Mouse (Mus musculus): ENCODE measurements around the gene Tbxas1.

Tbxas1 gene

DNA sequence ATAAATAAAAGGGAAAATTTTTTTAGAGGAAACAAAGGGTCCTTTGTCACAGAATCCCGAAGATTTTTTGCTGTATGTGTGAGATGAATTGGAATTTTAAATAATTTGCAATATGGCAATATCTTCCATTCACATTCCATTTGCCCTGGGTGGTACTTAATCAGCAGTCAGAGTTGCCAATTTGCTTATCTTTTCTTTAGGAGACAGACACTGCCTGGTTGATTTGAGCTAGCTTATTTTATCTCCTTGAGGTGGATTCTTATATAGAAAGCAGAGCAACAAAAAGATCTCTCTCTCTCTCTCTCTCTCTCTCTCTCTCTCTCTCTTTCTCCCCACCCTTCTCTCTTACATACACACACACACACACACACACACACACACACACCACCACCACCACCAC, 9.9 kb downstream of the Tbxas1 start:
- Histone ChIP-seq H3K4me3 (replicated peaks; ENCODE audit: low read length) (no peak overlapping the region), H3K4me1 (replicated peaks; ENCODE audit: low read depth, low read length) (no peaks in the 10 kb centered on the region), H3K9me3 (ENCODE audit: low read length) (no peaks in the 10 kb centered on the region), H3K36me3 (ENCODE audit: insufficient read depth, low read length) (no peaks in the 10 kb centered on the region), H3K27me3 (ENCODE audit: insufficient read depth, low read length) (peaks cover 34% of the 10 kb centered on the region)
- TF ChIP-seq POU5F1 (IDR thresholded peaks at IDR 0.05; ENCODE audit: borderline replicate concordance, low read length) (no peak), CTCF (conservative IDR thresholded peaks at IDR 0.05; ENCODE audit: low read length) (no peak), NANOG (IDR thresholded peaks at IDR 0.05; ENCODE audit: borderline replicate concordance, low read length) (no peak)

DNA sequence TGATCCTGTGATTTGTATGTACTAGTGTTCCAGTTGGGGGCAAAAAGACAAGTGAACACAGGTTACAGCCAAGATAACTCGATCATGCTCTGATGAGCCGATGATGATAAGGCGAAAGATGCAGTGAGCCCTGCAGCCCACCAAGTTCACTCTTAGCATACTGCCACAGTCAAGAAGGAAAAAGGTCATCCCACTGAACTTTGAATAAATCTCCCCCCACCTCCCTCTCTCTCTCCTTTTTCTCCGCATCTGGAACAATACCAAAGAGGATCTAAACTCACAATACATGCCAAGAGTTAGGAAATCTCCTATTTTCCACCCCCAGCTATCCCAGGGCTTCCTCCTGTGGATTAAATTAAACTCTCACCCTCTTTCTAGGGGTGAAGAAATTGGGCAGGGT, 12.2 kb downstream of the Tbxas1 start:
- H3K4me1 ChIP-seq (replicated peaks; ENCODE audit: low read depth, low read length), result no peaks in the 10 kb centered on the region
- no peak overlapping the region for H3K4me3 ChIP-seq (replicated peaks; ENCODE audit: low read length)
- TF ChIP-seq POU5F1 (IDR thresholded peaks at IDR 0.05; ENCODE audit: borderline replicate concordance, low read length) (no peak), NANOG (IDR thresholded peaks at IDR 0.05; ENCODE audit: borderline replicate concordance, low read length) (no peak), CTCF (conservative IDR thresholded peaks at IDR 0.05; ENCODE audit: low read length) (no peak)
- H3K9me3 ChIP-seq (ENCODE audit: low read length), result no peaks in the 10 kb centered on the region
- H3K36me3 ChIP-seq (ENCODE audit: insufficient read depth, low read length), result no peaks in the 10 kb centered on the region
- peaks cover 19% of the 10 kb centered on the region for H3K27me3 ChIP-seq (ENCODE audit: insufficient read depth, low read length)

DNA sequence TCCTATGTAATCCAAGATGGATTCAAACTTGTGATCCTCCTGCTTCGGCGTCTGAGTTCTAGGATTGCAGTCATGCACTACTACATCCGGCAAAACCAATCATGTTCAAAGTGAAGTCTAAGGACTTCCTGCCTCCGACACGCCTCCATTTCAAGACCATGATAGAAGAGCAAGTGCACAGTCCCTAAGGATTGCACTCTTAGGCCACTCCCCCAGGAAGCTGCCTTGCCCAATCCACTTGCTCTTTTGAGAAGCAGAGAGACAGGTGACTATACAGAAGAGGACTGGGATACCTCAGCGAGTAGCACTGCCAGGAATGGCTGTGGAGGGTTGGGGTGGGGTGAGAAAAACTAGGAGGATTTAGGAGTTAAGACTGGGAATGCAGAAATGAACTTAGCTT, 14.0 kb downstream of the Tbxas1 start:
- Histone ChIP-seq H3K4me3 (replicated peaks; ENCODE audit: low read length) (no peak overlapping the region), H3K4me1 (replicated peaks; ENCODE audit: low read depth, low read length) (no peaks in the 10 kb centered on the region), H3K9me3 (ENCODE audit: low read length) (no peaks in the 10 kb centered on the region), H3K36me3 (ENCODE audit: insufficient read depth, low read length) (no peaks in the 10 kb centered on the region), H3K27me3 (ENCODE audit: insufficient read depth, low read length) (peaks cover 7% of the 10 kb centered on the region)
- TF ChIP-seq POU5F1 (IDR thresholded peaks at IDR 0.05; ENCODE audit: borderline replicate concordance, low read length) (no peak), CTCF (conservative IDR thresholded peaks at IDR 0.05; ENCODE audit: low read length) (no peak), NANOG (IDR thresholded peaks at IDR 0.05; ENCODE audit: borderline replicate concordance, low read length) (no peak)

DNA sequence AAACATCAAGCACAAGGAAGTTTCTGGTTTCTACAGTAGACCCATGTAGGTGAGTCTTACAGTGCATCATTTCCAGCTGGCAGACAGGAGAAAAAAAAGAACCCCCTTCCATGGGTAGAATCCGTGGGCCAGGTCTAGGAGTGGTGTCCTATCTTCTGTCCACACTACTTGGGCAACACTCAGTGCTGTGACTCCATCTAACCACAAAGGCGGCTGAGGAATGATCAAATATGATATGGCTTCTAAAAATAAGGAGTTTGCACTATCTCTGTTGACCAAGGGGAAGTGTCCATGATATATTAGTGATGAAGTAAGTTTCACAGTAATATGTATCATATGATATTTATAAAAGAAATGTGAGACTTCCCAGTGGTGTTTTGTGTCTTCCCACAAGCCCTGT, 16.8 kb downstream of the Tbxas1 start:
- H3K4me3 ChIP-seq (replicated peaks; ENCODE audit: low read length), result no peak overlapping the region
- no peaks in the 10 kb centered on the region for H3K9me3 ChIP-seq (ENCODE audit: low read length)
- H3K27me3 ChIP-seq (ENCODE audit: insufficient read depth, low read length), result no peaks in the 10 kb centered on the region
- H3K4me1 ChIP-seq (replicated peaks; ENCODE audit: low read depth, low read length), result peaks cover 1% of the 10 kb centered on the region
- H3K36me3 ChIP-seq (ENCODE audit: insufficient read depth, low read length), result no peaks in the 10 kb centered on the region
- TF ChIP-seq NANOG (IDR thresholded peaks at IDR 0.05; ENCODE audit: borderline replicate concordance, low read length) (no peak), POU5F1 (IDR thresholded peaks at IDR 0.05; ENCODE audit: borderline replicate concordance, low read length) (no peak), CTCF (conservative IDR thresholded peaks at IDR 0.05; ENCODE audit: low read length) (no peak)

DNA sequence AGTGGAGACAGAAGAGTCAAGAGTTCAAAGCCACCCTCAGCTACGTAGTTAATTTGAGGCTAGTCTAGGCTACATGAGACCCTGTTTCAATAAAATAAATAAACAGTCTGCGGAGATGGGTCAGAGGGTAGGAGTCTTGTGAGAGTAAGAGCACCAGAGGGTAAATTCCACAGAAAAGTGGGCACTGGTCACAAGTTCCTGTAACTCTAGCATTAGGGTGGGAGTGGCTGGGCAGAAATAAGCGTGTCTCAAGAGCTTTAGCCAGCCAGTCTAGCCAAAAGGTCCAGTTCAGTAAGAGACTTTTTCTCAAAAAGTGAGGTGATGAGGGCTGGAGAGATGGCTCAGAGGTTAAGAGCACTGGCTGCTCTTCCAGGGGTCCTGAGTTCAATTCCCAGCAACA, 18.4 kb downstream of the Tbxas1 start:
- H3K9me3 ChIP-seq (ENCODE audit: low read length), result no peaks in the 10 kb centered on the region
- no peak for TF ChIP-seq NANOG (IDR thresholded peaks at IDR 0.05; ENCODE audit: borderline replicate concordance, low read length)
- TF ChIP-seq POU5F1 (IDR thresholded peaks at IDR 0.05; ENCODE audit: borderline replicate concordance, low read length), result no peak
- TF ChIP-seq CTCF (conservative IDR thresholded peaks at IDR 0.05; ENCODE audit: low read length), result no peak
- peaks cover 2% of the 10 kb centered on the region; the same call in 1 of the 2 replicates for H3K27me3 ChIP-seq (ENCODE audit: insufficient read depth, low read length)
- H3K4me3 ChIP-seq (replicated peaks; ENCODE audit: low read length), result no peak overlapping the region
- H3K36me3 ChIP-seq (ENCODE audit: insufficient read depth, low read length), result no peaks in the 10 kb centered on the region
- peaks cover 7% of the 10 kb centered on the region for H3K4me1 ChIP-seq (replicated peaks; ENCODE audit: low read depth, low read length)

DNA sequence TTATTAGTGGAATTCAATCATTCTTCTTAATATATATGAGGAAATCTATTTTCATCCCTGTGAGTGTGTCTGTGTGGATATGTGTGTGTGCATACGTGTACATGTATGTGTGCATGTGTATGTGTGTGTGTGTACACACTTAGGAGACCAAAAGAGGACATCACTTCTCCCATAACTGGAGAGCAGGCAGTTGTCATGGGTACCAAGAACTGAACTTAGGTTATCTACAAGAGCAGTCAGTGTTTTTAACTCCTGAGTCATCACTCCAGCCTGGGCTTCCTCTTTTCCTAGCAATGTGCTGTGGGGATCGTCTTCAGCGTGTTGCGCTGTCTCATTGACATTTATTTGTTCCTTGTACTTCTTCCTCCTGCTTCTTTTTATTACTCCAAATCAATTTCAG, 24.9 kb downstream of the Tbxas1 start:
- no peaks in the 10 kb centered on the region for H3K9me3 ChIP-seq (ENCODE audit: low read length)
- no peaks in the 10 kb centered on the region for H3K36me3 ChIP-seq (ENCODE audit: insufficient read depth, low read length)
- H3K27me3 ChIP-seq (ENCODE audit: insufficient read depth, low read length), result peaks cover 8% of the 10 kb centered on the region; the same call in 1 of the 2 replicates
- no peak overlapping the region for H3K4me3 ChIP-seq (replicated peaks; ENCODE audit: low read length)
- TF ChIP-seq CTCF (conservative IDR thresholded peaks at IDR 0.05; ENCODE audit: low read length) (no peak), POU5F1 (IDR thresholded peaks at IDR 0.05; ENCODE audit: borderline replicate concordance, low read length) (no peak), NANOG (IDR thresholded peaks at IDR 0.05; ENCODE audit: borderline replicate concordance, low read length) (no peak)
- H3K4me1 ChIP-seq (replicated peaks; ENCODE audit: low read depth, low read length), result peaks cover 7% of the 10 kb centered on the region

DNA sequence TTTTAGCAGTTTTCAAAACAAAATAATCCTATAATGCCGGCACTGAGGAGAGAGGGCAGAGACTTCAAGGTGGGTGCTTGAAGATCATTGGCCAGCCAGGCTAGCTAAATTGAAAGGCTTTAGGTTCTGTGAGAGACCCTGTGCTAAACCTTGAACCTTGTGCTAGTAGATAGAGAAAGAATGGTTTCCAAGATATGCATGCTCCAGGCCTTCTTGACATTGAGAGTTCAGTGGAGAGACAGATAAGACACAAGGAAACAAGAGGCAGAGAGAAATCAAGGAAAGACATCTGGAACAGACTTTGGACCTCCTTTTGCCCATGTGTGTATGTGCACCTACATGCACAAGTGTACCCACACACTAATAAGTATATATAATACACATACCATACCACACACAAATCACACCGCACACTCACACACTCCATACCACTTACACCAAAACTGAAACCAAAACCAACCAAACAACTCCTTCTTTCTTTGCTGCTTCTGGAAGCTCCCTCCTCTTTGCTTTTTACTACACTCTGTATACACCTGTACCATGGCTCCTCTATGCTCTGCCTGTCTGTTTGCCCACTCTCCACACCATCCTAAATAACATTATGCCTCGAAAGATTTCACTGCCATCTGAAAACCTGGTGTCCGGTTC, 25.4 kb downstream of the Tbxas1 start:
- TF ChIP-seq CTCF (conservative IDR thresholded peaks at IDR 0.05; ENCODE audit: low read length) (no peak), POU5F1 (IDR thresholded peaks at IDR 0.05; ENCODE audit: borderline replicate concordance, low read length) (no peak), NANOG (IDR thresholded peaks at IDR 0.05; ENCODE audit: borderline replicate concordance, low read length) (no peak)
- H3K4me3 ChIP-seq (replicated peaks; ENCODE audit: low read length), result no peak overlapping the region
- peaks cover 9% of the 10 kb centered on the region for H3K4me1 ChIP-seq (replicated peaks; ENCODE audit: low read depth, low read length)
- H3K27me3 ChIP-seq (ENCODE audit: insufficient read depth, low read length), result peaks cover 8% of the 10 kb centered on the region; the same call in 1 of the 2 replicates
- H3K36me3 ChIP-seq (ENCODE audit: insufficient read depth, low read length), result no peaks in the 10 kb centered on the region
- H3K9me3 ChIP-seq (ENCODE audit: low read length), result no peaks in the 10 kb centered on the region

DNA sequence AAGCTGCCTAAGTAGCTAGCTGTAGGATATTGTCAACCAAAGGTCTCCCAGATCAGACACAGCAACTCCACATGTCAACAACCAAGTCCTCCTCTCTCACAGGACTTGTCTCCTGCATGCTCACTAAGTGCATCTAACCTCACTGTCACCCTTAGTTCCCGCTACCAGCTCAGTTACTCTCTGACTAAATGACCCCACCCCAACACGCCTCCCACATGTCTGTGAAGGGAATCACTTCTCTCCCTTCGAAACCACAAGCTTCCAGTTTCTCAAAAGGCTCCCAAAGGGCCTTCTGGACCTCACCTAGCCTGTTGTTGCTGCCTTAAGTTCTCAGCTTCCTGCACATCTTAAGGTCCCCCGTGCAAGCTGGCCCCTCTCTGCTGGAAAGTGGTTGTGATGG, 25.9 kb downstream of the Tbxas1 start:
- no peaks in the 10 kb centered on the region for H3K9me3 ChIP-seq (ENCODE audit: low read length)
- H3K27me3 ChIP-seq (ENCODE audit: insufficient read depth, low read length), result peaks cover 8% of the 10 kb centered on the region; the same call in 1 of the 2 replicates
- H3K4me1 ChIP-seq (replicated peaks; ENCODE audit: low read depth, low read length), result peaks cover 14% of the 10 kb centered on the region
- no peak for TF ChIP-seq NANOG (IDR thresholded peaks at IDR 0.05; ENCODE audit: borderline replicate concordance, low read length)
- TF ChIP-seq CTCF (conservative IDR thresholded peaks at IDR 0.05; ENCODE audit: low read length), result no peak
- TF ChIP-seq POU5F1 (IDR thresholded peaks at IDR 0.05; ENCODE audit: borderline replicate concordance, low read length), result no peak
- no peaks in the 10 kb centered on the region for H3K36me3 ChIP-seq (ENCODE audit: insufficient read depth, low read length)
- no peak overlapping the region for H3K4me3 ChIP-seq (replicated peaks; ENCODE audit: low read length)

DNA sequence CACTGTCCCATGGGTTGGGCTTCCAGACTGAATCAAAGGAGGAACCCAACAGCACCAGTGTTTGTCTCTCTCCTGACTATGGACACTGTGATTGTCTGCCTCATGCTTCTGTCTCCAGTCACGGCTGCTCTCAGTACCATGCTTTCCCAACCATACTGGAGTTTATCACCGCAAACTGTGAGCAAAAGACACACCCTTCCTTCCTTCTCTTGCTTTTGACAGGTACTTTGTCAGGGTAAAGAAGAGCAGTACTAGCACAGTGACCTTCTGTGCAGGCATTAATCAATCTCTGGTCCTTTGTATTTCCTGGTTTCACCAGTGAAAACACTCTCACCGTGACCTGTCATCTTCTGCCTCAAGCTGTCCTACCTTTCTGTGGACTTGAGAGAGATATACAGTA, 26.4 kb downstream of the Tbxas1 start:
- TF ChIP-seq POU5F1 (IDR thresholded peaks at IDR 0.05; ENCODE audit: borderline replicate concordance, low read length) (no peak), CTCF (conservative IDR thresholded peaks at IDR 0.05; ENCODE audit: low read length) (no peak), NANOG (IDR thresholded peaks at IDR 0.05; ENCODE audit: borderline replicate concordance, low read length) (no peak)
- no peaks in the 10 kb centered on the region for H3K9me3 ChIP-seq (ENCODE audit: low read length)
- no peaks in the 10 kb centered on the region for H3K36me3 ChIP-seq (ENCODE audit: insufficient read depth, low read length)
- no peak overlapping the region for H3K4me3 ChIP-seq (replicated peaks; ENCODE audit: low read length)
- peaks cover 8% of the 10 kb centered on the region; the same call in 1 of the 2 replicates for H3K27me3 ChIP-seq (ENCODE audit: insufficient read depth, low read length)
- H3K4me1 ChIP-seq (replicated peaks; ENCODE audit: low read depth, low read length), result peaks cover 18% of the 10 kb centered on the region
